Mouse (Mus musculus) CH12.LX (cell line): ENCODE measurements at regions not wholly inside any gene's neighbourhood (a gene's known extent, or its start where the extent isn't known, plus 50 kb on each side); places are given as distances from the start of the nearest gene placed in this dataset.

ENCODE experiments used
- DNase-seq: peaks from one replicate; pipeline ENCODE4 v3.0.0-alpha.2; 2013; ENCODE audit errors: extremely low read depth
- H3K27ac ChIP-seq: 2 replicates; pipeline ENCODE4 v1.5.1; 2012; ENCODE audit warnings: low read depth, mild to moderate bottlenecking, control low read depth, moderate library complexity; ENCODE audit not compliant: insufficient read depth
- H3K27me3 ChIP-seq: replicated peaks from 2 replicates; pipeline ENCODE3; 2012; ENCODE audit warnings: inconsistent platforms
- H3K36me3 ChIP-seq, 2 experiments: replicated peaks in 1 of 2; 2 replicates each; pipeline versions ENCODE3 to v1.6.1; 2012; ENCODE audit warnings: inconsistent platforms in 1 of 2, low read length in 1 of 2, mild to moderate bottlenecking in 1 of 2, mixed read lengths in 1 of 2, moderate library complexity in 1 of 2; ENCODE audit not compliant: control insufficient read depth in 1 of 2, insufficient read depth in 1 of 2
- H3K4me1 ChIP-seq, 2 experiments: 2 replicates each; pipeline ENCODE4 v1.6.1; 2012; ENCODE audit warnings: inconsistent platforms in 1 of 2, moderate library complexity in 1 of 2; ENCODE audit not compliant: insufficient read depth in 2 of 2, control insufficient read depth in 1 of 2
- H3K4me2 ChIP-seq: 2 replicates; pipeline ENCODE4 v1.6.1; 2012; ENCODE audit warnings: low read depth, mild to moderate bottlenecking, control low read depth; ENCODE audit not compliant: poor library complexity, insufficient read depth, severe bottlenecking
- H3K4me3 ChIP-seq, 3 experiments: fragments of 150-350 bp in 1 of 3; sonication (generic) in 1 of 3; replicated peaks in 1 of 3; 2 replicates each; pipeline versions ENCODE3 to v1.5.1; 2011 to 2012; ENCODE audit warnings: low read depth in 2 of 3, low read length in 2 of 3, mild to moderate bottlenecking in 2 of 3, moderate library complexity in 2 of 3, control low read depth in 1 of 3, improper control_type of control experiment in 1 of 3, inconsistent platforms in 1 of 3, mixed read lengths in 1 of 3; ENCODE audit not compliant: poor library complexity in 1 of 3
- H3K79me2 ChIP-seq: replicated peaks from 2 replicates; pipeline ENCODE4 v1.6.1; 2012; ENCODE audit warnings: mild to moderate bottlenecking, moderate library complexity; ENCODE audit not compliant: control insufficient read depth, poor library complexity, insufficient read depth, severe bottlenecking; ENCODE audit errors: extremely low read depth
- H3K9ac ChIP-seq: 2 replicates; pipeline ENCODE4 v1.6.1; 2012; ENCODE audit warnings: low read depth, mild to moderate bottlenecking, control low read depth, moderate library complexity; ENCODE audit not compliant: insufficient read depth
- H3K9me3 ChIP-seq: replicated peaks from 2 replicates; pipeline ENCODE3; 2012; ENCODE audit warnings: low read length, inconsistent platforms, mixed read lengths
- BHLHE40 ChIP-seq: IDR thresholded peaks from 2 replicates; pipeline ENCODE4 v1.6.1; 2011; ENCODE audit warnings: mild to moderate bottlenecking, low read depth, low read length, improper control_type of control experiment
- CTCF ChIP-seq, 2 experiments: IDR thresholded peaks in 1 of 2; conservative IDR thresholded peaks in 1 of 2; 2 replicates each; pipeline ENCODE4 v1.5.1; 2011 to 2012; ENCODE audit warnings: low read depth in 2 of 2, low read length in 2 of 2, improper control_type of control experiment in 1 of 2, inconsistent platforms in 1 of 2, mild to moderate bottlenecking in 1 of 2, moderate library complexity in 1 of 2
- ELF1 ChIP-seq: IDR thresholded peaks from 2 replicates; pipeline ENCODE4 v1.6.1; 2014; ENCODE audit warnings: low read depth, mild to moderate bottlenecking, inconsistent platforms, low read length, improper control_type of control experiment
- EP300 ChIP-seq: IDR thresholded peaks from 2 replicates; pipeline ENCODE4 v1.6.1; 2011; ENCODE audit warnings: low read length, improper control_type of control experiment
- GABPA ChIP-seq: IDR thresholded peaks from 2 replicates; pipeline ENCODE4 v1.6.1; 2012; ENCODE audit warnings: low read depth, low read length, improper control_type of control experiment, inconsistent platforms; ENCODE audit not compliant: insufficient replicate concordance
- MAFK ChIP-seq: IDR thresholded peaks from 2 replicates; pipeline ENCODE4 v1.6.1; 2011; ENCODE audit warnings: low read length, improper control_type of control experiment; ENCODE audit not compliant: insufficient replicate concordance
- MAZ ChIP-seq: IDR thresholded peaks from 2 replicates; pipeline ENCODE4 v1.6.1; 2012; ENCODE audit warnings: low read depth, mild to moderate bottlenecking, inconsistent platforms, low read length, improper control_type of control experiment, moderate library complexity
- MEF2A ChIP-seq: IDR thresholded peaks from 2 replicates; pipeline ENCODE4 v1.6.1; 2014; ENCODE audit warnings: low read depth, mild to moderate bottlenecking, inconsistent platforms, low read length, improper control_type of control experiment, borderline replicate concordance
- MXI1 ChIP-seq: IDR thresholded peaks from 2 replicates; pipeline ENCODE4 v1.6.1; 2011; ENCODE audit warnings: mild to moderate bottlenecking, low read depth, low read length, improper control_type of control experiment
- NELFE ChIP-seq: IDR thresholded peaks from 2 replicates; pipeline ENCODE4 v1.6.1; 2011; ENCODE audit warnings: low read depth, low read length, improper control_type of control experiment
- POLR2AphosphoS2 ChIP-seq: IDR thresholded peaks from 2 replicates; pipeline ENCODE4 v1.6.1; 2011; ENCODE audit warnings: low read depth, low read length, improper control_type of control experiment
- RAD21 ChIP-seq: IDR thresholded peaks from 2 replicates; pipeline ENCODE4 v1.6.1; 2011; ENCODE audit warnings: low read depth, mild to moderate bottlenecking, low read length, improper control_type of control experiment, moderate library complexity
- SIN3A ChIP-seq: IDR thresholded peaks from 2 replicates; pipeline ENCODE4 v1.6.1; 2012; ENCODE audit warnings: low read length, improper control_type of control experiment, inconsistent platforms
- UBTF ChIP-seq: IDR thresholded peaks from 2 replicates; pipeline ENCODE4 v1.6.1; 2012; ENCODE audit warnings: low read depth, mild to moderate bottlenecking, inconsistent platforms, low read length, improper control_type of control experiment, moderate library complexity
- USF1 ChIP-seq: IDR thresholded peaks from 2 replicates; pipeline ENCODE4 v1.6.1; 2014; ENCODE audit warnings: low read depth, mild to moderate bottlenecking, inconsistent platforms, low read length, improper control_type of control experiment
- USF2 ChIP-seq: conservative IDR thresholded peaks from 2 replicates; pipeline ENCODE4 v1.6.1; 2011; ENCODE audit warnings: low read depth, low read length, improper control_type of control experiment
- ZC3H11A ChIP-seq: IDR thresholded peaks from 2 replicates; pipeline ENCODE4 v1.6.1; 2012; ENCODE audit warnings: low read depth, mild to moderate bottlenecking, inconsistent platforms, low read length, improper control_type of control experiment
- ZKSCAN1 ChIP-seq: IDR thresholded peaks from 2 replicates; pipeline ENCODE4 v1.6.1; 2012; ENCODE audit warnings: low read depth, inconsistent platforms, low read length, improper control_type of control experiment, borderline replicate concordance
- ZMIZ1 ChIP-seq: IDR thresholded peaks from 2 replicates; pipeline ENCODE4 v1.6.1; 2012; ENCODE audit warnings: low read depth, mild to moderate bottlenecking, inconsistent platforms, low read length, improper control_type of control experiment
- dilution Hi-C: fragments of 300-500 bp; cut with MboI; formaldehyde crosslinking; loops from 2 replicates; pipeline ENCODE4 v1.14.3; 2020; ENCODE audit warnings: low sequenced_read_pairs; ENCODE audit not compliant: extremely low pct_unique_long_range_greater_than_20kb, extremely low pct_ligation_motif_present
- in situ Hi-C: fragments of 300-500 bp; cut with MboI; formaldehyde crosslinking; loops from 3 replicates; pipeline ENCODE4 v1.14.3; 2019; ENCODE audit warnings: low sequenced_read_pairs, low pct_ligation_motif_present, low pct_unique_long_range_greater_than_20kb, mixed read lengths

DNA sequence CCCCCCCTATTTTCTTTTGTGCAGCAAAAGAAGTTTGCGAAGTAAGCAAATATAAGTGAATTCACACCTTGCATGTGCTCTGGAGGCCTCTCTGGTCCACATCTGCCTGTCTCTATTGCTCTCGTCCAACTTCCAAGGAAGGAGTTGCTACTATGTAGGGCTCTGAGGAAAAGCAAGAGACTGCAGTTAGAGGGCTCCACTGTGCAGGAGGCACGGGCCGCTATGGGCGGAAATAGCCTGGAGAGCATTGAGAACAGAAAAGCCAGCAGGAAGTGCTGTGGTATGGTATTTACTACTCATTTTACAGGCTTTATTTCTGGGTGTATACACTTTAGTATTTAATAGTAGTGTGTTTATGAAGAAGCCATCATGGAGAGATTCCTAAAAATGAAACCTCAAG is 162.2 kb downstream of the Sh3bp4 start:
- TF ChIP-seq NELFE (no peak), EP300 (no peak), USF2 (no peak), GABPA (no peak), USF1 (no peak), CTCF (conservative IDR thresholded peaks at IDR 0.05 in 1 of 2, IDR thresholded peaks at IDR 0.05 in 1 of 2; ENCODE audit: low read depth in 2 of 2, low read length in 2 of 2) (no peak), ZKSCAN1 (no peak), SIN3A (no peak), MAFK (no peak), MAZ (no peak), ZMIZ1 (no peak), UBTF (no peak), RAD21 (no peak), ELF1 (no peak), POLR2AphosphoS2 (no peak), MEF2A (no peak), MXI1 (no peak), ZC3H11A (no peak)
- Histone ChIP-seq H3K27me3 (no peaks in the 10 kb centered on the region), H3K9me3 (peaks cover 92% of the 10 kb centered on the region), H3K36me3 (no peaks in the 10 kb centered on the region), H3K4me3 (no peak overlapping the region), H3K27ac (no peak overlapping the region), H3K9ac (no peak overlapping the region), H3K79me2 (no peaks in the 10 kb centered on the region), H3K4me2 (no peak overlapping the region), H3K4me1 (no peaks in the 10 kb centered on the region)
- no peak for DNase-seq
- in situ Hi-C loops (no loop called here), dilution Hi-C loops (no loop called here)

DNA sequence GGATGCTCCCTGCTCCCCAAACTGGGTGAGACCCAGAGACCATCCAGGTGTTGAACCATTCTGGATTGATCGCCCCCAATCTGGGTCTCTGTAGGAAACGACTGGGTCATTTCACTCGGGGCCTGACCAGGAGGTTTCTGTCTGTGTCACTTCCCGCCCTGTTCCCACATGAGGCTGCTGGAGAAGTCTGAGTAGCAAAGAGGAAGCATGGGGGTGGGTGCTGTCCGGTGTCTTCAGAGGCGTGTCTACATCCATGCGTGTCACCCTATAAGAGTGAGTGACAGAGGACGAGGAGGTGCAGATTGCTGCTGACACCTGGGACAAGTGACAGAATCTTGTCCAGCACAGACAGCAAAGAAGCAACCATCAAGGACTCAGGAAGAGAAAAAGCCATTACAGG is 164.7 kb downstream of the Sh3bp4 start:
- dilution Hi-C loops, result no loop called here

More for the DNA sequence above, 164.7 kb downstream of the Sh3bp4 start:
- DNase-seq, result no peak
- no peak overlapping the region for H3K4me2 ChIP-seq
- H3K9ac ChIP-seq, result no peak overlapping the region
- in situ Hi-C loops, result no loop called here
- no peaks in the 10 kb centered on the region for H3K27me3 ChIP-seq
- no peak overlapping the region for H3K27ac ChIP-seq
- H3K4me1 ChIP-seq, result no peaks in the 10 kb centered on the region
- peaks cover 95% of the 10 kb centered on the region for H3K9me3 ChIP-seq
- no peaks in the 10 kb centered on the region for H3K79me2 ChIP-seq
- no peaks in the 10 kb centered on the region for H3K36me3 ChIP-seq
- H3K4me3 ChIP-seq, result no peak overlapping the region
- no peak for TF ChIP-seq BHLHE40
- no peak for TF ChIP-seq EP300
- TF ChIP-seq ZC3H11A, result no peak
